Mouse (Mus musculus): ENCODE data around the gene Egfem1.

GRCm38 (mm10) chr3:29182988-29183387, 101.2 kb downstream of the Egfem1 start:
- TF ChIP-seq CTCF (IDR thresholded peaks at IDR 0.05; ENCODE audit: control insufficient read depth, insufficient read depth, insufficient read length) (no peak), USF1 (IDR thresholded peaks at IDR 0.05; ENCODE audit: low read depth) (no peak), FOSL1 (IDR thresholded peaks at IDR 0.05; ENCODE audit: insufficient read depth, low read length, poor library complexity, severe bottlenecking) (no peak)
